18 mouse cellular contexts compared by ENCODE assay signal in the genomic region with DNA sequence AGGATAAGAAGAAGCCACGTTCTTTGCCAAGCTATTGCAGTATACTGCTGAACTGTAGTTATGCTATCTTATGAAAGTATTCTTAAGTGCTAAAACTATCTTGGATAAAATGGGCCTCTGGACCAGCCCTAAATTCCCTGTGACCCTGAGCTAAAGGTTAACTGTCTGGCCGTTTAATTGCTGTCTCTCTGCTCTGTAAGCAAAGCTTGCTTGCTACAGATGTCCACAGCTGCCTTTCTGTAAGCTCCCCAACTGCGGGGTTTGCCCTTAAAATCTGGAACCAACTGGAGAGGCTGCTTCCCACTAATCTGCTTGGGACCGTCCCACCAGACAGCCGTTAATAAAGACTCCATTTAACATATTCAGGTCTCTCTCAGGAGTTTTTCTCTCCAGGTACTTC.
DNase-seq lines count a peak whose midpoint lies in the region; ATAC-seq and TF ChIP-seq lines count a peak whose summit lies in the region.
"Had no signal": no experiment of that assay in that cellular context is flagged by ENCODE, and none has a peak within 500 bp of the region (broad histone marks: within the 10 kb centered on the region; RNA-seq: fewer than 3 reads in every experiment).

No protein-coding gene starts in this region.

- no peak overlapping the region for H3K9ac ChIP-seq in intestine, embryonic 15.5 days
- H3K9ac ChIP-seq in intestine, postnatal 0 days (ENCODE audit: low read depth, low read length), result no peak overlapping the region
- no peak overlapping the region for H3K9ac ChIP-seq in lung, embryonic 16.5 days (ENCODE audit: low read length)
- no peak overlapping the region for H3K9ac ChIP-seq in hindbrain, postnatal 0 days (replicated peaks; ENCODE audit: low read length)
- H3K9ac ChIP-seq: hindbrain, embryonic 12.5 days; liver, embryonic 13.5 days had no signal

- no peak overlapping the region for H3K4me3 ChIP-seq in intestine, embryonic 15.5 days (replicated peaks)
- no peak overlapping the region for H3K4me3 ChIP-seq in intestine, postnatal 0 days (ENCODE audit: low read depth, low read length)
- no peak overlapping the region for H3K4me3 ChIP-seq in lung, embryonic 16.5 days (ENCODE audit: low read length)
- H3K4me3 ChIP-seq in left cerebral cortex, adult 2 months, result no peak overlapping the region
- H3K4me3 ChIP-seq in hindbrain, postnatal 0 days (ENCODE audit: low read length), result no peak overlapping the region
- H3K4me3 ChIP-seq: hindbrain, embryonic 12.5 days; layer of hippocampus, adult 2 months; liver, embryonic 13.5 days; megakaryocyte, embryonic 14.5 days had no signal

- no peaks in the 10 kb centered on the region for H3K9me3 ChIP-seq in intestine, embryonic 15.5 days
- H3K9me3 ChIP-seq in intestine, postnatal 0 days (ENCODE audit: control insufficient read depth), result no peaks in the 10 kb centered on the region
- peaks cover 3% of the 10 kb centered on the region; the same call in 1 of the 2 replicates for H3K9me3 ChIP-seq in lung, embryonic 16.5 days (ENCODE audit: control insufficient read depth, low read length)
- no peaks in the 10 kb centered on the region for H3K9me3 ChIP-seq in hindbrain, postnatal 0 days (ENCODE audit: low read length)
- H3K9me3 ChIP-seq: hindbrain, embryonic 12.5 days had no signal

- ATAC-seq in intestine, embryonic 15.5 days, result peak; percentile 43; the same call in 1 of the 2 replicates
- ATAC-seq in intestine, postnatal 0 days, result no peak
- peak; percentile 77 for ATAC-seq in lung, embryonic 16.5 days (ENCODE audit: low read depth)
- no peak for ATAC-seq in hindbrain, postnatal 0 days
- ATAC-seq: forebrain, embryonic 16.5 days had no signal

- H3K27ac ChIP-seq in intestine, embryonic 15.5 days, result peak overlapping the region; percentile 54; the same call in 1 of the 2 replicates
- H3K27ac ChIP-seq in intestine, postnatal 0 days (ENCODE audit: low read depth, low read length), result no peak overlapping the region
- peak overlapping the region; percentile 66 for H3K27ac ChIP-seq in lung, embryonic 16.5 days (ENCODE audit: low read length)
- no peak overlapping the region for H3K27ac ChIP-seq in left cerebral cortex, adult 2 months
- H3K27ac ChIP-seq in hindbrain, postnatal 0 days, result no peak overlapping the region
- H3K27ac ChIP-seq: hindbrain, embryonic 12.5 days; layer of hippocampus, adult 2 months; liver, embryonic 13.5 days had no signal

- H3K36me3 ChIP-seq in intestine, embryonic 15.5 days, result no peaks in the 10 kb centered on the region
- no peaks in the 10 kb centered on the region for H3K36me3 ChIP-seq in intestine, postnatal 0 days (ENCODE audit: control insufficient read depth, insufficient read depth)
- H3K36me3 ChIP-seq in lung, embryonic 16.5 days (ENCODE audit: control insufficient read depth, insufficient read depth, low read length), result no peaks in the 10 kb centered on the region
- H3K36me3 ChIP-seq in hindbrain, postnatal 0 days (ENCODE audit: insufficient read depth, low read length), result no peaks in the 10 kb centered on the region
- H3K36me3 ChIP-seq: G1E; hindbrain, embryonic 12.5 days; liver, embryonic 13.5 days had no signal

- H3K4me1 ChIP-seq in intestine, embryonic 15.5 days (replicated peaks), result peaks cover 11% of the 10 kb centered on the region; the same call in 1 of the 2 replicates
- H3K4me1 ChIP-seq in intestine, postnatal 0 days (replicated peaks; ENCODE audit: control insufficient read depth, insufficient read depth, low read length), result no peaks in the 10 kb centered on the region
- H3K4me1 ChIP-seq in lung, embryonic 16.5 days (replicated peaks; ENCODE audit: control insufficient read depth, insufficient read depth, low read length), result peaks cover 12% of the 10 kb centered on the region; the same call in 1 of the 2 replicates
- no peaks in the 10 kb centered on the region for H3K4me1 ChIP-seq in hindbrain, postnatal 0 days (ENCODE audit: insufficient read depth, low read length)
- H3K4me1 ChIP-seq: hindbrain, embryonic 12.5 days; liver, embryonic 13.5 days had no signal

- no peaks in the 10 kb centered on the region for H3K27me3 ChIP-seq in intestine, embryonic 15.5 days (replicated peaks)
- H3K27me3 ChIP-seq in intestine, postnatal 0 days (replicated peaks; ENCODE audit: control insufficient read depth, insufficient read depth, low read length), result no peaks in the 10 kb centered on the region
- no peaks in the 10 kb centered on the region for H3K27me3 ChIP-seq in lung, embryonic 16.5 days (ENCODE audit: control insufficient read depth, insufficient read depth, low read depth, low read length)
- H3K27me3 ChIP-seq in hindbrain, postnatal 0 days (ENCODE audit: insufficient read depth, low read length), result no peaks in the 10 kb centered on the region
- H3K27me3 ChIP-seq: hindbrain, embryonic 12.5 days; liver, embryonic 13.5 days had no signal

- no peak for TF ChIP-seq CTCF in intestine, postnatal 0 days (IDR thresholded peaks at IDR 0.05; ENCODE audit: low read depth)
- TF ChIP-seq CTCF in left cerebral cortex, adult 2 months (IDR thresholded peaks at IDR 0.05), result no peak
- TF ChIP-seq CTCF in hindbrain, postnatal 0 days (IDR thresholded peaks at IDR 0.05; ENCODE audit: low read depth), result no peak

- peak; percentile 67 for DNase-seq in heart, adult 8-10 months (ENCODE audit: low spot score)
- DNase-seq in kidney, adult 8-10 months, result peak; percentile 27 to 49
- no peak for DNase-seq in left cerebral cortex, adult 2 months (ENCODE audit: extremely low spot score in 1 of 2, low spot score in 2 of 2)
- DNase-seq in adrenal gland, adult 2 months, result no peak
- DNase-seq in hindbrain, postnatal 0 days (ENCODE audit: low spot score), result no peak
- DNase-seq: cerebellum, adult 11-12 months; gastrocnemius, postnatal 14 days; liver, embryonic 13.5 days; right cerebral cortex, postnatal 25 days; thymus, adult 18-20 months had no signal

- H3K4me2 ChIP-seq in intestine, embryonic 15.5 days (replicated peaks), result no peak overlapping the region
- no peak overlapping the region for H3K4me2 ChIP-seq in intestine, postnatal 0 days (replicated peaks; ENCODE audit: low read depth)
- H3K4me2 ChIP-seq in lung, embryonic 16.5 days (ENCODE audit: low read depth, low read length), result no peak overlapping the region
- no peak overlapping the region for H3K4me2 ChIP-seq in hindbrain, postnatal 0 days (ENCODE audit: low read depth, low read length)
- H3K4me2 ChIP-seq: hindbrain, embryonic 12.5 days; liver, embryonic 13.5 days had no signal

- WGBS in intestine, embryonic 15.5 days, result 39% methylated on average over 5 of the region's 5 CpGs
- 43% methylated on average over 5 of the region's 5 CpGs for WGBS in intestine, postnatal 0 days
- WGBS in lung, embryonic 16.5 days, result 40% methylated on average over 5 of the region's 5 CpGs
- 82% methylated on average over 5 of the region's 5 CpGs for WGBS in hindbrain, postnatal 0 days

- intact Hi-C loops in left cerebral cortex, adult 2 months (cut with DNase I), result no loop called here

Comparison
In these comparisons a context has a peak if more than half of its experiments do, and no peak if none do; other contexts are left out.
1. ATAC-seq: peak in intestine, embryonic 15.5 days (single experiment) and lung, embryonic 16.5 days (single experiment); none in intestine, postnatal 0 days (single experiment) and hindbrain, postnatal 0 days (single experiment).
2. H3K27ac ChIP-seq: peak in intestine, embryonic 15.5 days (single experiment) and lung, embryonic 16.5 days (single experiment); none in intestine, postnatal 0 days (single experiment), left cerebral cortex, adult 2 months (single experiment) and hindbrain, postnatal 0 days (single experiment).
3. DNase-seq: peak in heart, adult 8-10 months (single experiment) and kidney, adult 8-10 months (2 of 2); none in left cerebral cortex, adult 2 months (0 of 2), adrenal gland, adult 2 months (single experiment) and hindbrain, postnatal 0 days (single experiment).